Mouse (Mus musculus): Measurements from ENCODE around the gene Gm21800. TPM values are rescaled to one million over a fixed set of nuclear protein-coding genes. Genes with fewer than 3 reads are reported as not detected.
"Not testable (repeated sequence)": the region's sequence is repeated elsewhere in the genome, so short reads cannot be mapped to it uniquely, and the experiment has no call there.

Gm21800 gene
- total RNA-seq (2021) = not detected
- long read RNA-seq, experiment 1 = 0 reads
- long read RNA-seq, experiment 2 = 0 reads

DNA sequence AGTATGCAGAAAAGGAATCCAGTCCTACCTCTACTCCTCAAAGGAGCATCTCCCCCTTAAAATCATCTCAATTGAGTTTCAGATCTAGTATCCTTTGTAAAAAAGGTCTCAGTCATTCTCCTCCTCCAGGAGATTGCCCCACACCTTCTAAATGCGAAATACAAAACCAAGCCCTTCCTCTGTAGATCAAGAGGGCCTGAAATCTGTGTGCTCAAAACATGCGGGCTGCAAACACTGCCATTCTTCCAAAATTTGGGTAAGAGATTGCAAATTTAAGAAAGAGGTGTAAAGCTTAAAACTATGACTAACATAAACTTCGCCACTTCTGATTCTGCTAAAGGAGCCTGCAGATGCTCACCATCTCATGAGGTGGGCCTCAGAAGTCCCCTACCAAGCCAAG lies at the start of gene Gm21800:
Gene Gm21800 (plus strand): TSS at position 301 of the 400 bp plus-strand sequence.
- DNase-seq = not testable (repeated sequence)
